Mouse (Mus musculus) heart, embryonic 15.5 days (tissue): ENCODE measurements around the gene Oxnad1. TPM values are rescaled to one million over a fixed set of nuclear protein-coding genes. Genes with fewer than 3 reads are reported as not detected.
"Not testable (repeated sequence)": the region's sequence is repeated elsewhere in the genome, so short reads cannot be mapped to it uniquely, and the experiment has no call there.

ENCODE experiments used
- ATAC-seq: fragments of 200-750 bp; cut with Nextera tagmentation; replicated peaks from 2 replicates; pipeline ENCODE4 v1.8.0; 2017; ENCODE audit warnings: low read depth, moderate TSS enrichment; ENCODE audit not compliant: insufficient number of reproducible peaks, insufficient read depth, low FRiP score
- H3K27ac ChIP-seq: fragments of 300-500 bp; sonication (generic); 2 replicates; pipeline ENCODE4 v1.5.1; 2015; ENCODE audit warnings: mild to moderate bottlenecking, inconsistent platforms
- H3K27me3 ChIP-seq: fragments of 300-500 bp; sonication (generic); 2 replicates; pipeline ENCODE4 v1.6.1; 2015; ENCODE audit warnings: inconsistent platforms
- H3K36me3 ChIP-seq: fragments of 300-500 bp; sonication (generic); 2 replicates; pipeline ENCODE4 v1.6.1; 2015; ENCODE audit warnings: mild to moderate bottlenecking, inconsistent platforms
- H3K4me1 ChIP-seq: fragments of 300-500 bp; sonication (generic); replicated peaks from 2 replicates; pipeline ENCODE4 v1.6.1; 2015; ENCODE audit warnings: inconsistent platforms
- H3K4me2 ChIP-seq: fragments of 300-500 bp; sonication (generic); 2 replicates; pipeline ENCODE4 v1.6.1; 2015; ENCODE audit warnings: inconsistent platforms, mild to moderate bottlenecking, moderate library complexity
- H3K4me3 ChIP-seq: fragments of 300-500 bp; sonication (generic); 2 replicates; pipeline ENCODE4 v1.5.1; 2015; ENCODE audit warnings: mild to moderate bottlenecking, inconsistent platforms
- H3K9ac ChIP-seq: fragments of 300-500 bp; sonication (generic); 2 replicates; pipeline ENCODE4 v1.6.1; 2015; ENCODE audit warnings: mild to moderate bottlenecking, inconsistent platforms
- H3K9me3 ChIP-seq: fragments of 300-500 bp; sonication (generic); replicated peaks from 2 replicates; pipeline ENCODE4 v1.6.1; 2016; ENCODE audit warnings: inconsistent platforms
- WGBS: fragments of 180-500 bp; shearing (Covaris S2); methylation state at CpG from one replicate; pipeline ENCODE4 v1.1.7; 2015; ENCODE audit warnings: mixed read lengths; 5-methylcytosine and 5-hydroxymethylcytosine counted together
- polyA plus RNA-seq: library from polyadenylated mRNA; unstranded; fragments of >200 nt; fragmentation: Nextera tagmentation; extraction: Ambion mirVana; gene quantifications from 2 replicates; pipeline ENCODE4 v1.2.1, GENCODE M21; 2015

The Oxnad1 gene
- polyA plus RNA-seq, 1 experiment from 2014 or later, result 38.4 TPM

DNA sequence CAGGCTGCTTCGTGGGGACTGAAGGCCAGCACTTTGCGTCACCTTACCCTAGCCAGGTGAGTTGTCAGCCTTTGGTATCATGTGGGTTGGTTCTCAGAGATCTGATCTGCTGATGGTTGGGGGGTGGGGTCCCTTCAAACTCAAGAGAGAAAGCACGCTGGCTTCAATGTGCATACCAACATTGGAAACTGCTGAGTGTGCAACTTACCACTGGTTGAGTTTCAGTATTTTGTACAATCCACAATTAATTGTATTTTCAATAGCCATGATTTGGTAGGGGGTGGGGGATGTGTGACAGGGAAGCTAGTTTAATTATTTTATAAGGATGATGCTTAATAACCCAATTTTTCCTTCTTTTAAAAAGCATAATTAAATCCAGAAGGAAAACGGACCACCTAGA, 6.5 kb downstream of the Oxnad1 start:
- Histone ChIP-seq H3K4me3 (no peak overlapping the region), H3K4me1 (peaks cover 25% of the 10 kb centered on the region), H3K27me3 (no peaks in the 10 kb centered on the region), H3K9ac (no peak overlapping the region), H3K9me3 (no peaks in the 10 kb centered on the region), H3K27ac (peak overlapping the region; percentile 42; the same call in 1 of the 2 replicates), H3K36me3 (peaks cover 27% of the 10 kb centered on the region), H3K4me2 (no peak overlapping the region)
- WGBS, result 87% methylated on average over 4 of the region's 4 CpGs
- no peak for ATAC-seq

- Histone ChIP-seq H3K4me1 (peaks cover 19% of the 10 kb centered on the region), H3K4me2 (peak overlapping the region; percentile 24; the same call in 1 of the 2 replicates), H3K27ac (peak overlapping the region; percentile 74)
These were observed 7.8 kb downstream of the Oxnad1 start for GRCm38 (mm10) chr14:32093018-32093417.

DNA sequence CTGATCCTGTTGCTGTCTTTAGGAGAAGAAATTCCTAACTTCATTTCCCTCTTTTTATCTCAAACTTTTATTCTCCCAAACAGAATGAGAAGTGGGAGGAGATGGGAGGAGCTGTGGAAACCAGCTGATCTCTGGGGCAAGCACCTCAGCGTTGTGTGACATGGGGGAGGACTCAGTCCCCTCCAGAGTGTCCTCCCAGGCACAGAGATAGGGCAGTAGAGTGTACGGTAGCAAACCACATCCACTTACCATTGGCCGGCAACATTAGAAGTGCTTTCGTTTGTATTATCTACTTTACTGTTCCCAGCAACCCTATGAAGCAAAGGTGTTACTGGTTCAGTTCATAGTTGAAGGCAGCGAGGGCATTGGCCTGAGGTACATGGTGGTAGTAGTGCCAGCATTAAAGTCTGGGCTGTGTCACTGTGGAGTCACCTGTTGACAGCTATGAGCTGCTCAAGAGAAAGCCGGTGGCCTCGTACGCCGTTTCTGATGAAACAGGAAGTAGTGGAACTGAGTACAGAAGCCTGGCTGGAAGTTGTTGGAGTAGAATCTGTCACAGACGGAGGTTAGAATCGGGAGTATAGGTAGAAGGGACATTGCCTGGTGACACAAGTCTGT, 8.4 kb downstream of the Oxnad1 start:
- ATAC-seq, result peak; percentile 81
- no peak overlapping the region for H3K4me3 ChIP-seq
- H3K9me3 ChIP-seq, result no peaks in the 10 kb centered on the region
- peak overlapping the region; percentile 74 for H3K27ac ChIP-seq
- H3K9ac ChIP-seq, result peak overlapping the region; percentile 24; the same call in 1 of the 2 replicates
- WGBS, result 41% methylated on average over 11 of the region's 11 CpGs
- peaks cover 46% of the 10 kb centered on the region for H3K36me3 ChIP-seq
- no peaks in the 10 kb centered on the region for H3K27me3 ChIP-seq
- peaks cover 19% of the 10 kb centered on the region for H3K4me1 ChIP-seq
- H3K4me2 ChIP-seq, result peak overlapping the region; percentile 24; the same call in 1 of the 2 replicates

More at GRCm38 (mm10) chr14:32093018-32093417, 7.8 kb downstream of the Oxnad1 start:
- Histone ChIP-seq H3K4me3 (no peak overlapping the region), H3K36me3 (peaks cover 40% of the 10 kb centered on the region), H3K27me3 (no peaks in the 10 kb centered on the region), H3K9me3 (no peaks in the 10 kb centered on the region), H3K9ac (peak overlapping the region; percentile 24; the same call in 1 of the 2 replicates)
- 53% methylated on average over 1 of the region's 1 CpGs for WGBS
- ATAC-seq, result no peak

DNA sequence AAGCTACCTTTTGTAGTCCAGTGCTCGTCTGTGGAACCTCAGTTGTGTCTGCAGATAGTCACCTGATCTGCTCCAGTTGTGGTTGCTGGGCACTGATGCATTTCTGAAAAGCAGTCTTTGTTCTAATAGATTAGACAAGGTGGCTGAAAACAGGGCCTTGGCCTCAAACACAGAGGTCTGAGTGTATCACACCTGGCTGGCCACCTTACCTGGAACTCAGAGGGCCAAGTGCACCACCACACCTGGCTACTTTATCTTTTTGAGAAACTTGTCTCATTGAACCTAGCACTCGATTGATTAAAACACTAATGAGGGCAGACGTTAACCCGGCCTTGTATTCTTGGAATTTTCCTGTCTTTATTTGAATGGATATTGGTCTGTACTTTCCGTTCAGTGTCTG, 10.5 kb downstream of the Oxnad1 start:
- H3K4me1 ChIP-seq, result peaks cover 17% of the 10 kb centered on the region
- 88% methylated on average over 5 of the region's 5 CpGs for WGBS
- no peaks in the 10 kb centered on the region for H3K27me3 ChIP-seq
- H3K9me3 ChIP-seq, result no peaks in the 10 kb centered on the region
- H3K4me3 ChIP-seq, result no peak overlapping the region
- H3K36me3 ChIP-seq, result peaks cover 67% of the 10 kb centered on the region
- H3K9ac ChIP-seq, result no peak overlapping the region
- no peak overlapping the region for H3K4me2 ChIP-seq
- no peak overlapping the region for H3K27ac ChIP-seq
- no peak for ATAC-seq

DNA sequence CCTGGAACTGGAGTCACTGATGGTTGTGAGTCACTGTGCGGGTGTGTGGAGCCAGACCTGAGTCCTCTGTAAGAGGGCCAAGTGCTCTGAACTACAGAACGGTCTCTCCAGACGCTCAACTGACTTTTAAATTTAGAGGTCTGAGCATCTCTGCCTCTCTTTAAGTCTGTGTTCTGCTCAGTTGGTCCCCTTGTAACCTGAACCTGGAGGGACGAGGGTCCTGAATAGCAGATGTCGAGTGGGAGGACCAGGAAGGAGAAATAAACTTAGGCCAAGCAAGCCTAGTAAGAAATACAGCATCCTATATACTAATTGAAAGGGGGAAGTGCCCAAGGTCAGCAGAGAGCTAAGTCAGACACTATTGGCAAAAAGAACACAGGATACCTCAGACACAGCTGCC, 11.6 kb downstream of the Oxnad1 start:
- peaks cover 71% of the 10 kb centered on the region for H3K36me3 ChIP-seq

GRCm38 (mm10) chr14:32097691-32098090, 12.5 kb downstream of the Oxnad1 start:
- Histone ChIP-seq H3K9me3 (no peaks in the 10 kb centered on the region), H3K4me1 (peaks cover 15% of the 10 kb centered on the region), H3K4me3 (no peak overlapping the region), H3K9ac (no peak overlapping the region), H3K4me2 (no peak overlapping the region), H3K27me3 (no peaks in the 10 kb centered on the region), H3K36me3 (peaks cover 70% of the 10 kb centered on the region), H3K27ac (no peak overlapping the region)
- no peak for ATAC-seq
- 93% methylated on average over 7 of the region's 7 CpGs for WGBS

More for the DNA sequence above, 11.6 kb downstream of the Oxnad1 start:
- Histone ChIP-seq H3K4me1 (peaks cover 17% of the 10 kb centered on the region), H3K9ac (no peak overlapping the region), H3K27me3 (no peaks in the 10 kb centered on the region), H3K4me2 (no peak overlapping the region), H3K9me3 (no peaks in the 10 kb centered on the region), H3K27ac (no peak overlapping the region), H3K4me3 (no peak overlapping the region)
- 85% methylated on average over 5 of the region's 5 CpGs for WGBS
- ATAC-seq, result no peak

- Histone ChIP-seq H3K27me3 (no peaks in the 10 kb centered on the region), H3K36me3 (peaks cover 70% of the 10 kb centered on the region), H3K4me2 (no peak overlapping the region), H3K9me3 (no peaks in the 10 kb centered on the region), H3K4me1 (peaks cover 4% of the 10 kb centered on the region), H3K27ac (no peak overlapping the region), H3K4me3 (no peak overlapping the region), H3K9ac (no peak overlapping the region)
- WGBS, result 92% methylated on average over 3 of the region's 3 CpGs
- ATAC-seq, result no peak
These were observed 13.8 kb downstream of the Oxnad1 start for GRCm38 (mm10) chr14:32098951-32099350.

- Histone ChIP-seq H3K27me3 (no peaks in the 10 kb centered on the region), H3K9me3 (no peaks in the 10 kb centered on the region), H3K36me3 (peaks cover 34% of the 10 kb centered on the region), H3K27ac (no peak overlapping the region), H3K9ac (no peak overlapping the region), H3K4me3 (no peak overlapping the region), H3K4me2 (no peak overlapping the region), H3K4me1 (0 out of 2 replicates have a peak, but pooled peaks cover 3% of the 10 kb centered on the region)
- ATAC-seq, result no peak
- WGBS, result 83% methylated on average over 4 of the region's 4 CpGs
These were observed 18.4 kb downstream of the Oxnad1 start for GRCm38 (mm10) chr14:32103556-32103955.

GRCm38 (mm10) chr14:32105663-32106062, 20.5 kb downstream of the Oxnad1 start:
- Histone ChIP-seq H3K27ac (no peak overlapping the region), H3K4me2 (no peak overlapping the region), H3K4me1 (0 out of 2 replicates have a peak, but pooled peaks cover 3% of the 10 kb centered on the region), H3K9ac (no peak overlapping the region), H3K4me3 (no peak overlapping the region), H3K27me3 (no peaks in the 10 kb centered on the region), H3K9me3 (no peaks in the 10 kb centered on the region), H3K36me3 (peaks cover 13% of the 10 kb centered on the region)
- 39% methylated on average over 7 of the region's 7 CpGs for WGBS
- no peak for ATAC-seq

DNA sequence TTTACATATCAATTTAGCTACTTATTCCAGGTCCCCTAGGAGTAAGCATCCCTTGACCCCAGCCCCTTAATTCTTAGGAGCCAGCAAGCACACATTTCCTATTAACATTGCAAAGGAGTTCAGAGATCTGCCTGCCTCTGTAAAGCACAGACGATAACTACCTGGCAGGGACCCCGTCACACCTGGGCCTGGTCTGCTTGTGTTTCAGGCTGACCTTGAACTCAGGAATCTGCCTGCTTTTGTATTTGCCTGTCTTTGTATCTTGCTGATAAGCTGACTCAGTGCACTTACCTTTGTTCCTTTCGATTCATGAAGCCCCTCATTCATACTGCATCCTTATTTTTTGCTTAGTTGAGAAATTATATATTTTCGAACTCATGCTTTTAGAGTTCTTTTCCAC, 21.7 kb downstream of the Oxnad1 start:
- Histone ChIP-seq H3K9ac (no peak overlapping the region), H3K27ac (no peak overlapping the region), H3K4me1 (0 out of 2 replicates have a peak, but pooled peaks cover 3% of the 10 kb centered on the region), H3K4me2 (no peak overlapping the region), H3K4me3 (no peak overlapping the region), H3K27me3 (no peaks in the 10 kb centered on the region), H3K9me3 (no peaks in the 10 kb centered on the region), H3K36me3 (peaks cover 9% of the 10 kb centered on the region; the same call in 1 of the 2 replicates)
- WGBS, result 88% methylated on average over 4 of the region's 4 CpGs
- no peak for ATAC-seq

DNA sequence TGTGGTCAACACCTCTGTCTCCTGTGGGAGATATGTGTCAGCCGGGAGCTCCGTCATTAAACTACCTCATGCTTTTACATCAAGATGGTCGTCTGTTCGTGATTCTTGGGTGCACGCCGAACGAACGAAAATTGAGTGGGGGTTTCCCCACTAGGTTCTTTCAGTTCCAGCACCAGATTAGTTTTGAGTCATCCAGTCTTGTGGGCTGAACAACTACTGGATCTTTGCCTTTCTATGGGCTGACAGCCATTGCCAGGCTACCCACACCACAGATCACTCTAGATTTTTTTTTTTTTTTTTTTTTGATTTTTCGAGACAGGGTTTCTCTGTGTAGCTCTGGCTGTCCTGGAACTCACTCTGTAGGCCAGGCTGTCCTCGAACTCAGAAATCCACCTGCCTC, 26.9 kb downstream of the Oxnad1 start:
- not testable (repeated sequence) for H3K9me3 ChIP-seq, ATAC-seq, H3K27me3 ChIP-seq, H3K4me1 ChIP-seq, H3K27ac ChIP-seq, H3K4me3 ChIP-seq, H3K36me3 ChIP-seq, H3K4me2 ChIP-seq, H3K9ac ChIP-seq
- 88% methylated on average over 10 of the region's 10 CpGs for WGBS
